Mouse (Mus musculus) frontal cortex, postnatal 25 days (tissue): ENCODE data around the gene E030018B13Rik.

ENCODE experiments used
- DNase-seq, 2 experiments: peaks; one replicate each; pipeline ENCODE4 v3.0.0; 2022; ENCODE audit warnings: low spot score in 2 of 2

The E030018B13Rik gene

DNA sequence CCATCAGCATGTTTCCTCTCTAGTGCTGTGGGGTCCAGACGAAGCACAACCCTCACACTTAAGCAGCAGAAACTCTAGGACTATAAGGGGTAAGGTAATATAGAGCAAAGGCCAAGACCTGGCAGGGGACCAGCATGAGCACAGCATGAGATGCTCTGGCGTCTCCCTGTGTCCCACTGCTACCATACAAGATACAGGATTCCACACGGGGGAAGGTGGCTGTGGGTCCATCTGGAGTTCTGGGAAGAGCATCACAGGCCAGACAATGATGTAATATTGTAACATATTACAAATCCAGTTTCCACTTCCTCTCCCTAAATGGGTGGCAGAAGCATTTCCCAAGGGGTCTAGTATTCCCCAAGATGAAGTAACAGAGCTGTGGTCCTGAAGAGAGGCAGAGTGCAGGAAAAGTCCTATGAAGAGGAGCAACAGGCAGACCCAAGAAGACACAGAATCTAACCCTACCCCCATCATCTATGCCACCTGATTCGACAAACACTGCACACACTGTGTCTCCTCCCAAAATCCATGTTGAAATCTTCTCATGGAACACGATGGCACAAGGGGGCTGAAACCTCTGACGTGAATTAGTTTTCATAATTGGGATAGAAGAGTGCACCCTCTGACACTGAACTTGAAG, at the start of gene E030018B13Rik:
Gene E030018B13Rik, plus strand, starts transcription at position 590 of the 640 bp plus-strand sequence.
- no peak for DNase-seq

DNA sequence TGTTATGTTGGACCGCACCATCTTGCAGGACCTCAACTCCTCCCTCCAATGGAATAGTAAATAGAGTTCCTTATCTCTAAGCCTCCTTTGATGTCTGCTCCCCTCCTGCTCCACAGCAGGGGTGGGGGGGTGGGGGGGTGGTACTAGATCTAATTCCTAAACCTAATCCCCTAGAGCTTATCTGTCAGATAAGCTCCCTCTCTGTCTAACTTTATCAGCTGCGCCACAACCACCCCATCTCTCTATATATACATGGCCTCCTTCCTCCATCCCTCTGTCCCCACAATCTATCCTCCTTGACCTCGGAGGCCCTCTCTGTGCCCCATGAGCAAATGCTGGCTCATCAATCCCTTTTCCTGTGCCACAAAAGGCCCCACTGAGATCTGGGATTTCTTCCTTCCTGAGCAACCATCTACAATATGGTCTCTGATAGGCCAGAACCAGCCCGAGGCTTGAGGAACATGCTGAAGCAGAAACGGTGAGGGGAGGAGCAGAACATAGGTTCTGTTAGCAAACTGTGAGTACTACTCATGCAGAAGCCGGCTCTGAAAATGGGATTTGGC, 48.2 kb upstream of the E030018B13Rik start:
- DNase-seq, result no peak

DNA sequence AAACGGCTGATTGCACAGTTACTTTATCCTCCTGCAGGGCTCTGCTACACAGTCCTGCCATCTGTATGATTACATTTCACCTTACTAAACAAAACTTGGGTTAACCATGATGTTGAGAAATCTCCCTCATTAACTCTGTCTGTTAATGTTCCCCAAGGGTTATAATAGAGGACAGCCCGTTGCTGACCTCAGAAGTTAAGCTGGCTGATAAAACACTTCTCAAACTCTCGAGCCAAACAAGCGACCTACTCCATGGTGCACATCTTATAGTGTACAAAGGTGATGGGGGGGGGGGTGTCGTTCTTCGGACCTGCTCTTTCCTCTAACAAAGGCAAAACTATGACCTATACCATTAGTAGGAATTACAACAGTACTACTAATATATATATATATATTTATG, 45.0 kb upstream of the E030018B13Rik start:
- no peak for DNase-seq

DNA sequence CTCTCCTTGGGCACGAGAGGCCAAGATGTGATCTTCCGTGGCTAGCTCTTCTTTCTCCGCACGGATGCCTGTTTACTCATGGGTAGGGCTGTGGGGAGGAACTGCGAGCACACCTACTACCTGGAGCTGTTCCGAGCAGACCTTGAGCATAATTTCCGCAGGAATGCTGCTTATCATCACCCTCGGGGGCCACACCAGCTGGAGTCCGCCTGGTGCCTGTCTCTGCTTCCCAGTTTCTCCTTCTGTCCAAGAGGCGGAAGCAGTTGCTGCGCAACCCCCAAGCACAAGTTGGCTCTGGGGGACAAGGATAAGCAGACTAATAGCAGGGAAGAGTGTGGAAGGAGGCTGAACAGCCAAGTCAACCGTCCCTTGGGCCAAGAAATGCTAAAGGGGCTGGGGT, 42.8 kb upstream of the E030018B13Rik start:
- no peak for DNase-seq

DNA sequence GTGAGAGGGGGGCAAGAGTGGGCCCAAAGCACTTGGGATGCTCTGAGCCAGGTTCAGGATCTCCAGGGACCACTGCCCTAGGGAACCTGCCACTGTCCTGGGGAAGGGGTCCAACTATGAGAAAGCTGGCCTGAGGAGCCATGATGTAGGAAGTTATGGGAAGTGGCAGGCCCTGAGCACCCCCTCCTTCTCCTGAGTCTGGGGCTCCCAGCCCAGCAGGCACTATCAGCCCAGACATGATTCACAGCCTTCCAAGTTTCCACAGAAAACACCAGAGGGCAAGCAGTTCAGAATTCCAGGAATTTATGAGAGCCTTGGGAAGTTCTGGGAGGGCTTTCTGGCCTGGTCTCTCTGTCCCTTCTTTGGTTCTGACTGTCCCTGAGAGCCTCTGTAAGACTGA, 41.0 kb upstream of the E030018B13Rik start:
- DNase-seq, result no peak

DNA sequence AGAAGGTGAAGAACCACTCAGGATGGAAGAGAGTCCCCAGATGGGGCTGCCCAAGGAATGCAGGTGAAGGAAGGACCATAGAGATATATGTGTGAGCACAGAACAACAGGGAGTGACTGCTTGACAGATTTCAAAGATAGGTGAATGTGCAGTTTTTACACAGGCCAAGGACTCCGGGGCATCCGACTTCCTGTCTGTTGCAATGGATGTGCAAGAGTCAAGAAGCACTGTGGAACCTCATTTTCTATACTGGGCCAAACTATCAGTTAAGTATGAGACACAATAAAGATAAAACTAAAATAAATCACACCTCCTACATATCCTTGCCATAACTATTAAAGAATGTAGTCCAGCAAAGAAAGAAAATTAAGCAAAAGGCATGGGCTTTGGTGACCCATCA, 40.0 kb upstream of the E030018B13Rik start:
- DNase-seq, result no peak

DNA sequence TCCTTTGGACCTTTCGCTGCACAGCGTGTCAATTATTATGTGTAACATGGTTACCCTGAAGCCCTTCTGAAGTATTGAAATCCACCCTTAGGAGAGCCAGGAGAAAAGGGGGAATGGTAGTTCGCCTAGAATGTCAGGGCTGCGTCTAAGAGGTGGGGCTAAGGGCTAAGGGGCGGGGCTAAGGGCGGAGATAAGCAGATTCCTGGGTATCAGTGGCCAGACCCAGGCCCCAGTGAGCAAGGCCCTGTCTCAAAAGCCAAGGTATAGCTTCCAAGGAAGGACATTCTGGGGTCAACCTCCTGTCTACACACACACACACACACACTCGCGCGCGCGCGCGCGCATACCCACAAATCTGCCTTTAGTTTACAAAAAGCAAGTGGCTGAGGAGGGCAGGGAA, 39.0 kb upstream of the E030018B13Rik start:
- DNase-seq, result no peak

DNA sequence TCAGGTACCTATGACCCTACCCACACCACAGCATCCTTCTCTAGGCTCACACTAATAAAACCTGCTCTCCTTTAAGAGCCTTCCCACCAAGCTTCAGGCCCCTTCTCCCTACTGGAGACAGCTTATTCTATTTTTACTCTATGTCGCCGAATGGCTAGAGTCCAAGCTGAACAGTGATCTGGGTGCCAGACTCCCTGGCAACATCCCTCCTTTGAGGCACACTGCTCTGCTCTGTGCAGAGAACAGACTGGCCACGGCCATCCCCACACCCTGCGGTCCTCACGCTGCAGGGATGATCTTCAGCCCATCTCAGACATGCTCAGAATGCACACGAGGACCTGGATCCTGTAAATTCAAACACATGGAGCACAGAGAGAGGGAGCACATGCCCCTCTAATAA, 37.1 kb upstream of the E030018B13Rik start:
- DNase-seq, result no peak

DNA sequence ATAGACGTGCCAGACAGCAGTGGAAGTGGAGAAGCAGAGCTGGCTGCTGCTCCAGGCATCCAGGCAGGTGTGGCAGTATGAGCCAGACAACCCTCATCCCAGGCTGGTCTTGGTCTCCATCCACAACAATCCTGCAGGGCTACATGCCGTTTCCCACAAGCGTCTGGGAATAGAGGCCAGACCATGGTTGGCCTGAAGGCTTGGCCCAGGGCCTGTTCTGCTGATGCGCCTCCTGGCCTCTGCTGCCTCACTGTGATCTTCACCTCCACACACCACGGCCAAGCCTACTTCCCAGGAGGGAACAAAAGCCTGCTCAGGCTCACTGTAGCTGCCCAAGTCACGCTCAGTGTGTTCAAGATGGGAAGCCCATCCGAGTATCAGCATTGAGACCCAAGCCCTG, 33.9 kb upstream of the E030018B13Rik start:
- DNase-seq, result no peak

DNA sequence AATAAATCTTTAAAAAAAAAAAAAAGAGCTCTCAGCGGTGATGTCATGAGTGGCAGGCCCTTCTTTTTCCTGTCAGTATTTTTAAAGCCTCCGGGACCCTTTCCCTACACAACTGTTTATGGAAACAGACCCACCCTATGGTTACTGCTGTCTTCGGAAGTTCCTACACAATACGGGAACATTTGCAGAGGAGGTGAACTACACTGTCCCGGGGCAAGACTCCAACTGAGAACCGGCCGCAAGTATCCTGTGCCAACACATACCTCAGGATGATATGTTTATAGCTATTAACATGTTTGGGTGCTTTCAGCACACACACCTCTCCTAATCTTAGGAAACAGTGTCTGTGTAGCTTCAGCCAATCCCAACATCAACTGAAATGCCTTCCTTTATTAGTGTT, 31.6 kb upstream of the E030018B13Rik start:
- DNase-seq, result no peak

DNA sequence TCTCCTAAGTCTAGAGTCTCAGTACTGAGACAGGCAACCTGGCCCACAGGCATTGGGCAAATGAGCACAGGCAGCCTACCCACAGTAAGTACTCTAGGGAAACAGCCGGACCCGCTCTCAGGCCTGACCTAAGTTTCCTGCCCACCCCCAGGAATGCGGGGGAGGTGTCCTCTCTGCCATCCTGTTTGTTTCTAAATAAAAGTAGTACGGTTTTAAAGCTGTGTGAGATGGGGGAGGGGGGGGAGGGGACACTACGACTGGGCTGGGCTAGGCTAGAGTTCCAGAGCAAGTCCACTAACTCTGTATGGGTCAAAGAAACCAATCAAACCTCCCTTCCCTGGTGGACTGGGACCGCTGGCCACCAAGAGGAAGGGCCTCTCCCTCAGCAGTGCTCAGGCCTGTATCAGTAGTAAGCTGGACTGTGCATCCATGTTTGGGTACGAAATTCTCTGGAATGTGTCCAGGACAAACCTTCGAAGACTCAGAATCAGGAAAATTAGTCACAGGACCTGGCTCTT, 29.6 kb upstream of the E030018B13Rik start:
- no peak for DNase-seq

DNA sequence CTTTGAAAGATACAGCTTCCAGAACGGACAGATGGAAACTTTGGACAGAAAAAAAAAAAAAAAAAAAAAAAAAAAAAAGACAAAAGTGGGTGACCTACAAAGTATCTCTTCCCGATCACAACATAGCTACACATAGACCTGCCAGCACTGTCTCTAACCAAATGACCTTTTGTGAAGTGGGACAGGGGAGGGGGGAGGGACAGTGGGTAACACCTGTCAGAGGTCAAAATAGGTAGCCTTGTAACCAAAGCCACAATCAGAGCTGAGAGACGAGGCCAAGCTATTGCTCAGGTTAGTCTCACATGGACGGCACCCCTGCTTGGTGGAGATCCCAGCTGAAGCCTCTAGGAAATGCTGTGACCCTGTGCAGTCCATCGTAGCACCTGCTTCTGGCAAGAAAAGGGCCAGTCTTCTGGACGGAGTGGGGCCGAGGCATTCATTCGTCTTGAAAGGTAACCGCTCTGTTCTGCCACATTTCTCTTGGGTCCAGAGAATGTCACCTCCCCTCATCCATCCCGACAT, 29.0 kb upstream of the E030018B13Rik start:
- no peak for DNase-seq

DNA sequence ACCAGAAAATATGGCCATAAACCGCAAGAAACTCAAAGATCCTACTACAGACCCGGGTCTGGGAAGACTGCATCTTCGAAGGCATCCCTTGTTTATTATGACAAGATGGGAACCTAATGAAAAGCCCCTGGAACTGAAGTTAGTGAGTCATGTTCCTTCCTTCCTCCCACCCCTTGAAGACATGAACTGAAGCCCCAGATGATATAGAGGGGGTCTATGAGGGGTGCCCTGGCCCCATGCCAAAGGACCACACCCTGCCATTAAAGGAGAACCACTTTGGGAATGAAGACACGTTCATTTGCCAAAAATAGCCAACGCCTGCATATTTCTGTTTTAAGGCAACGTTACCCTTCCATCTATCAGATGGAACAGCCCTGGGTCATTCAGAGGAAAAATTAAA, 28.0 kb upstream of the E030018B13Rik start:
- DNase-seq, result no peak

DNA sequence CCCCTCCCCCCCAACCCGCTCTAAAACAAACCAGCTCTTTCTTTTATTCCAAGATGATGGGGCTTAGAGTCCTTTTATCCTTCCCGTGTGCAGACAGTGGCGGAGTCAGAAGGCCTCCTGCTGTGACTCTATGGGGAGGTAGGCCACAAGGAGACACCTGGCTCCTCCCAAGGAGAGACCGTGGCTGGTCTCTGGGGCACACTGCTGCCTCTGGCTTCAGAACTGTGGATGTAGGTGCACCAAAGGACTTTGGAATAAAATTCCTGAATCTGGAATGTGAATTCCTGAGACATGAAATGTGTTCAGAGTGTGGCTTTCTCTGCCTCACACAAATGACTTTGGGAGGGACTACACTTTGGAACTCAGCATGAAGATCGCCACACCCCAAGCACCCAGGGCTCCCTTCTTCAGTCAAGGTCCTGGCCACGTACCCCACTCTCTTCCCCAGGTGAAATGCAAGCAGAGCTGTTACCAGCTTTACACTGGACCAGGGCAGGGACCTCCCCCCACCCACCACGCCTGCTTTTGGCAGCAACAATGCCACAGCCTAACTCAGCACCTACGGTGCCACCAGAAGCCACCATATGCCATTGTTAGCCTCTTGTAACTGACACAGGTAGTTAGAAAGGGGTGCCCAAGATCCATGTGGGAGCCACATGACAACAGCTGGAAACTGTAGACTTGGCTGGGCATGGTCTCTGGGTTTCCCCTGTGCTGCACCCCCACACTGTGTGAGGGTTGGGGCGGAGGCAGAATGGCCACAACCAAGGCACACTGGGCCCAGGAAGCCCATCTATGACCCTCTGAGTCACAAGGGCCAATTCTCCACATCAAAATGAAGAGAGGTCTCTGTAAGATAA, 27.3 kb upstream of the E030018B13Rik start:
- DNase-seq, result no peak

DNA sequence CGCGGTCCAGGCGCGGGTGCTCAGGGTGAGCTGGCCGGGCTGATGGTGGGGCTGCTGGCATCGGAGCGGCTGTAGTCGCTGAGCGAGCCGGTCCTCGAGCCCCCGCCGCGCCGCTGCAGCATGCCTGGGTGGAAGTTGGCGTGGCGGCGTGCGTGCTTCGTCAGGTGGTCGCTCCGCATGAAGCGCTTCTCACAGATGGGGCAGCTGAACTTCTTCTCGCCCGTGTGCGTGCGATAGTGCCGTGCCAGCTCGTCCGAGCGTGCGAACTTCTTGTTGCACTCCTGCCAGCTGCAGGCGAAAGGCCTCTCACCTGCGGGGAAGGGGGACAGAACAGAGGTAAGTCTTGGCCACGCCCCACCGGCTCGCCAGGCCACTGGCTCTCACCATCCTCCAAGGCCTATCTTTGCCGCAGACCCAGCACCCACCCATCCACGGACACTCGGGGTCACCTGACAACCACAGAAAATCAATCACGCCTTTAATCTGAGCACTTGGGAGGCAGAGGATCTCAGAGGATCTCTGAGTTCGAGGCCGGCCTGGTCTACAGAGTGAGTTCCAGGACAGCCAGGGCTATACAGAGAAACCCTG, 25.1 kb upstream of the E030018B13Rik start:
- no peak for DNase-seq

DNA sequence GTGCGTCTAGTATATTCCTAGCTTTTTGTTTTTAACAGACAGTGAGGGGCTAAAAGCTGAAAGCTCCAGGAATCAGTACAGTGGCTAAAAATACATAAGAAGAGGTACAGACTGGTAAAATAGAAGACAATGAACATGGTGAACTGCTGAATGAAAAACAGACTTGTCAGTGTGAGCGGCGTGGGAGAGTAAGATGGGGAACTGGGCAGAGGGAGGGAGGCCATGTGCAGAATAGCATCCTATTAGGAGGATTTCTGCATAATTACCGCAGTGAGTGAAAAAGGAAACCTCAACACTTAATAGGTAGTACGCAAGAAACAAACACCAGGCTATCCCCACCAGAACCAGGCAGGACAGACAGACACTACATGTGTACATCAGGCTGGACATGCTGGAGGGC, 23.5 kb upstream of the E030018B13Rik start:
- DNase-seq, result no peak

DNA sequence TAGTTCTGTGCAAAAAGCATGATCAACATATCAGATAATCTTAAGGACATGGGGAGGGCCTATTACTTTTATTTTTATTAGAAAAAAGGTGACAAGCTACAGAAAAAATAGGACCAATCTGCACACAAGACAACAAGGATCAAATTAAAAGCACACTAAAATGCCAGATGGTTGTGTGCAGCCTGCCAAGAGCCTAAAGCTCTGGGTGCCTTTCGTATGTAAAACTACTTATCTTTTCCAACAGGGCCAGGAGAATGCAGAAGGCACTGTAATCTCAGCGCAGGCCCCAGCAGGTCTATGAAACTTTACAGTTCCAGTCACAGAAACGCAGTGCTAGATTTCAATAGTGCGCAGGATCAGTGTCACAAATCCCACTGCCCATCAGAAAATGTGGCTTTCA, 22.9 kb upstream of the E030018B13Rik start:
- no peak for DNase-seq

DNA sequence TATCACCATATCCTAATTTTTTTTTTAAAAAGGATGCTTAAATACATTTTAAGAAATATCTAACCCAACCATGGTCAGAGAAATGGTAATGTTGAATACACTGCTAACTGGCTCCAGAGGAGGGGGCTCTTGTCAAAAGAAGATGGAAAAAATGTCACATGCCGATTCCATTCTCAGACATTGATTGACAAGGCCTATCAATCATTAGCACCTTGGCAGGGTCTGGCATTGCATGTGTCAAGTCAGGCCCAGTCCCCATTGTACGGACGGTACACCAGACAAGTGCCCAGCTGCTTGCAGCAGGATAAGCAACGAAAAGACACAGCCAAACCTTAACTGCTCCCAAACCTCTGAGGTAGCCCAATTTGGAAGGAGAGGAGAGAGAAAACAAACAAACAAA, 22.0 kb upstream of the E030018B13Rik start:
- no peak for DNase-seq

DNA sequence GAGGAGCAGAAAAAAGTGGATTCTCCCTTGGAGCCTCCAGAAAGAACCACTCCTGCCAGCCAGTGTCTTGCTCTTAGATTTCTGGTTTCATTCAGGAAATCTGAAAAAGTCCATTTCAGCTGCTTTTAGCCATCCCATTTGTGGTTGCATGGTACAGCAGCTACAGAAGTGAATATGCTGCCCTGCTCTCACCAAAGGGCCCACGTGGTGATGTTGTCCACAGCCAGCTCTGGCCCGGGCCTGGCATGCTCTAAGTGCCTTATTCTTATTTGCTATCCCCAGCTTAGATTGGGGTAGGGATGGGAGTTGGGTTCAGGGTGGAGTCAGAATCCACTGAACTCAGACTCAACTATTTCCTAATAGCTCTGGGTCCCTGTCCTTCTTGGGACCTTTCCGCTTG, 21.4 kb upstream of the E030018B13Rik start:
- DNase-seq, result no peak

DNA sequence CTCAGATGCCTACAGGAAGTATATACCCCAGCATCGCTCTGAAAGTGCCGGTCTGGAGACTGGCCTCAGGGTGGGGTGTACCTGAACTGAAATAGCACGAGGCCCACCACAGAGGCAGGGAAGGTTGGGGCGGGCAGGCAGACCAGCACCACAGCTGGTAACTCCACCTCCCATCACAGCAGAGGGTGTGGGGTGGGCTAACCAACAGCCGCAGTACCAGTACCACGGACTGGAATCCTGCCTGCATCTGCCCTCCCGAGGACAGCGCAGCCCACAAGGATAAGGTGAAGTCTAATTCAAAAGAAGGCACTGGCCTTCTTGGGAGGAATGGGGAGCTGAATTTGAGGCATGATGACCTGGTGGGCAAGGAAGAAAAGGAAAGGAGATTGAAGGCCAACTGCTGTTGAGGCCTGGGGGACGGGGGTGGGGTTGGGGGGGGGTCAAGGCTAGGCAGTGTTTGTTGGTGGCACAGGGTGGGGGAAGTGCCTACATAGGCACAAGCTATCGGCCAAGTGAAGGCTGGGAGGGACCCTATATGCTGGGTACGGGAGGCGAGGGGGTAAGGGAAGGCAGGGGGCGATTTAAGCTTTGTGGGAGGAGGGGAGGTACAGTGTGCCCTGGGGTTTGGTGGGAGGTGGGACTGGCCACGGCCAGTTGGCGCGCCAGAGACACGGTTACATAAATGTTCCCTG, 20.2 kb upstream of the E030018B13Rik start:
- DNase-seq, result no peak

DNA sequence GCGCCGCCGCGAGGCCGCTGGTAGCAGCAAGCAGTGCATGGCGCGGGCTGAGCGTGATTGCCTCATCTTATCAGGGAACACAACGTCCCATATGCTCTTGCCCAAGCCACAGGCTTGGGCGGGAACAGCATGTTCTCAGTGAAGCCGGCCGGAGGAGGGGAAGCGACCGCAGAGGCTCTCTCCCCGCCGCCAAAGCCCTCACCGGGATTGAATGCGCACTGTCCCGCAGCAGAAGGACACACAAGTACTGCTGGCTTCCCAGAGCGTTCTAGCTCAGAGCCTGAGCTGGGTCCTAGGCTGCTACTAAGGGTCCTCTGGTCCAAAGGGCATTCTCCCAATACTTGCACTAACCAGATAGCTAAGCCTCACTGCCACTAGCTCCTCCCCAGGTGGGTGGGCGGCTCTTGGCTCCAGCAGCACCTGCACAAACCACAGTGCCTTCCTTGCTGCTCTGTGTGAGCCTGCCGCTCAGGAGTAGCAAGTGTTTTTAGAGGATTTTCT, 19.6 kb upstream of the E030018B13Rik start:
- DNase-seq, result peak; percentile 79
